Mouse (Mus musculus): ENCODE measurements around the gene Sgms1. TPM values are rescaled to one million over a fixed set of nuclear protein-coding genes. Genes with fewer than 3 reads are reported as not detected.
A peak's percentile ranks its signal among the peaks of the same experiment; 100 is the strongest.

The Sgms1 gene
- polyA plus RNA-seq, 1 experiment from 2014 or later, result 28.8 TPM

GRCm38 (mm10) chr19:32387403-32388190 is 1.9 kb downstream of the Sgms1 start:
- H3K27me3 ChIP-seq (ENCODE audit: control insufficient read depth, insufficient read depth, low read depth, low read length), result peaks cover 35% of the 10 kb centered on the region
- no peaks in the 10 kb centered on the region for H3K36me3 ChIP-seq (ENCODE audit: control insufficient read depth, insufficient read depth)
- WGBS (ENCODE audit: insufficient replicate concordance), result under 1% methylated on average over 65 of the region's 74 CpGs
- ATAC-seq (ENCODE audit: low read depth), result peak; percentile 22; the same call in 1 of the 2 replicates
- H3K9ac ChIP-seq (ENCODE audit: low read depth, low read length), result peak overlapping the region; percentile 72
- peak overlapping the region; percentile 76 for H3K4me3 ChIP-seq (ENCODE audit: low read depth, low read length)
- no peaks in the 10 kb centered on the region for H3K9me3 ChIP-seq (replicated peaks; ENCODE audit: control insufficient read depth, low read length)
- peak overlapping the region; percentile 67 for H3K27ac ChIP-seq (ENCODE audit: low read length)
- peak overlapping the region; percentile 94 for H3K4me2 ChIP-seq (ENCODE audit: low read depth, low read length)
- H3K4me1 ChIP-seq (ENCODE audit: control insufficient read depth, low read depth, low read length), result peaks cover 12% of the 10 kb centered on the region

- Histone ChIP-seq H3K4me2 (ENCODE audit: low read depth, low read length) (peak overlapping the region; percentile 94), H3K9ac (ENCODE audit: low read depth, low read length) (peak overlapping the region; percentile 72; the same call in 1 of the 2 replicates), H3K9me3 (replicated peaks; ENCODE audit: control insufficient read depth, low read length) (no peaks in the 10 kb centered on the region), H3K27me3 (ENCODE audit: control insufficient read depth, insufficient read depth, low read depth, low read length) (peaks cover 35% of the 10 kb centered on the region), H3K36me3 (ENCODE audit: control insufficient read depth, insufficient read depth) (no peaks in the 10 kb centered on the region), H3K4me1 (ENCODE audit: control insufficient read depth, low read depth, low read length) (peaks cover 12% of the 10 kb centered on the region), H3K27ac (ENCODE audit: low read length) (no peak overlapping the region), H3K4me3 (ENCODE audit: low read depth, low read length) (peak overlapping the region; percentile 76)
- no peak for ATAC-seq (ENCODE audit: low read depth)
- WGBS (ENCODE audit: insufficient replicate concordance), result 27% methylated on average over 19 of the region's 19 CpGs
Observed at GRCm38 (mm10) chr19:32386556-32387402, 2.7 kb downstream of the Sgms1 start.

- H3K4me1 ChIP-seq (ENCODE audit: control insufficient read depth, low read depth, low read length), result peaks cover 19% of the 10 kb centered on the region
- WGBS (ENCODE audit: insufficient replicate concordance), result 77% methylated on average over 8 of the region's 8 CpGs
- H3K9me3 ChIP-seq (replicated peaks; ENCODE audit: control insufficient read depth, low read length), result no peaks in the 10 kb centered on the region
- H3K9ac ChIP-seq (ENCODE audit: low read depth, low read length), result no peak overlapping the region
- peaks cover 21% of the 10 kb centered on the region for H3K27me3 ChIP-seq (ENCODE audit: control insufficient read depth, insufficient read depth, low read depth, low read length)
- no peak overlapping the region for H3K27ac ChIP-seq (ENCODE audit: low read length)
- no peak overlapping the region for H3K4me2 ChIP-seq (ENCODE audit: low read depth, low read length)
- H3K36me3 ChIP-seq (ENCODE audit: control insufficient read depth, insufficient read depth), result no peaks in the 10 kb centered on the region
- H3K4me3 ChIP-seq (ENCODE audit: low read depth, low read length), result no peak overlapping the region
- ATAC-seq (ENCODE audit: low read depth), result no peak
Observed at GRCm38 (mm10) chr19:32383738-32384137, 5.8 kb downstream of the Sgms1 start.

- Histone ChIP-seq H3K27me3 (ENCODE audit: control insufficient read depth, insufficient read depth, low read depth, low read length) (peaks cover 3% of the 10 kb centered on the region), H3K9me3 (replicated peaks; ENCODE audit: control insufficient read depth, low read length) (no peaks in the 10 kb centered on the region), H3K4me3 (ENCODE audit: low read depth, low read length) (no peak overlapping the region), H3K4me2 (ENCODE audit: low read depth, low read length) (no peak overlapping the region), H3K9ac (ENCODE audit: low read depth, low read length) (no peak overlapping the region), H3K36me3 (ENCODE audit: control insufficient read depth, insufficient read depth) (no peaks in the 10 kb centered on the region), H3K4me1 (ENCODE audit: control insufficient read depth, low read depth, low read length) (peaks cover 12% of the 10 kb centered on the region), H3K27ac (ENCODE audit: low read length) (no peak overlapping the region)
- ATAC-seq (ENCODE audit: low read depth), result no peak
- WGBS (ENCODE audit: insufficient replicate concordance), result 48% methylated on average over 3 of the region's 3 CpGs
Observed at GRCm38 (mm10) chr19:32381511-32381961, 8.0 kb downstream of the Sgms1 start.

- H3K4me1 ChIP-seq (ENCODE audit: control insufficient read depth, low read depth, low read length), result peaks cover 12% of the 10 kb centered on the region
- no peaks in the 10 kb centered on the region for H3K36me3 ChIP-seq (ENCODE audit: control insufficient read depth, insufficient read depth)
- H3K4me2 ChIP-seq (ENCODE audit: low read depth, low read length), result no peak overlapping the region
- no peak overlapping the region for H3K27ac ChIP-seq (ENCODE audit: low read length)
- H3K27me3 ChIP-seq (ENCODE audit: control insufficient read depth, insufficient read depth, low read depth, low read length), result no peaks in the 10 kb centered on the region
- 24% methylated on average over 11 of the region's 11 CpGs for WGBS (ENCODE audit: insufficient replicate concordance)
- H3K9me3 ChIP-seq (replicated peaks; ENCODE audit: control insufficient read depth, low read length), result no peaks in the 10 kb centered on the region
- no peak overlapping the region for H3K9ac ChIP-seq (ENCODE audit: low read depth, low read length)
- 0 out of 2 replicates have a peak, but pooled peaks have one; percentile 27 for ATAC-seq (ENCODE audit: low read depth)
- H3K4me3 ChIP-seq (ENCODE audit: low read depth, low read length), result no peak overlapping the region
Observed at GRCm38 (mm10) chr19:32380748-32381147, 8.8 kb downstream of the Sgms1 start.

- WGBS (ENCODE audit: insufficient replicate concordance), result 45% methylated on average over 6 of the region's 6 CpGs
- Histone ChIP-seq H3K36me3 (ENCODE audit: control insufficient read depth, insufficient read depth) (no peaks in the 10 kb centered on the region), H3K9me3 (replicated peaks; ENCODE audit: control insufficient read depth, low read length) (no peaks in the 10 kb centered on the region), H3K9ac (ENCODE audit: low read depth, low read length) (no peak overlapping the region), H3K4me1 (ENCODE audit: control insufficient read depth, low read depth, low read length) (peaks cover 12% of the 10 kb centered on the region), H3K27me3 (ENCODE audit: control insufficient read depth, insufficient read depth, low read depth, low read length) (no peaks in the 10 kb centered on the region), H3K27ac (ENCODE audit: low read length) (no peak overlapping the region), H3K4me2 (ENCODE audit: low read depth, low read length) (no peak overlapping the region), H3K4me3 (ENCODE audit: low read depth, low read length) (no peak overlapping the region)
- ATAC-seq (ENCODE audit: low read depth), result no peak
Observed at GRCm38 (mm10) chr19:32379239-32379920, 10.1 kb downstream of the Sgms1 start.

GRCm38 (mm10) chr19:32378581-32378980 is 10.9 kb downstream of the Sgms1 start:
- H3K27me3 ChIP-seq (ENCODE audit: control insufficient read depth, insufficient read depth, low read depth, low read length), result no peaks in the 10 kb centered on the region
- WGBS (ENCODE audit: insufficient replicate concordance), result 53% methylated on average over 3 of the region's 3 CpGs
- no peak overlapping the region for H3K27ac ChIP-seq (ENCODE audit: low read length)
- no peak overlapping the region for H3K9ac ChIP-seq (ENCODE audit: low read depth, low read length)
- H3K4me1 ChIP-seq (ENCODE audit: control insufficient read depth, low read depth, low read length), result peaks cover 12% of the 10 kb centered on the region
- H3K4me3 ChIP-seq (ENCODE audit: low read depth, low read length), result no peak overlapping the region
- H3K4me2 ChIP-seq (ENCODE audit: low read depth, low read length), result no peak overlapping the region
- no peaks in the 10 kb centered on the region for H3K36me3 ChIP-seq (ENCODE audit: control insufficient read depth, insufficient read depth)
- no peak for ATAC-seq (ENCODE audit: low read depth)
- no peaks in the 10 kb centered on the region for H3K9me3 ChIP-seq (replicated peaks; ENCODE audit: control insufficient read depth, low read length)

- no peaks in the 10 kb centered on the region for H3K36me3 ChIP-seq (ENCODE audit: control insufficient read depth, insufficient read depth)
- H3K9me3 ChIP-seq (replicated peaks; ENCODE audit: control insufficient read depth, low read length), result no peaks in the 10 kb centered on the region
- no peak overlapping the region for H3K4me2 ChIP-seq (ENCODE audit: low read depth, low read length)
- WGBS (ENCODE audit: insufficient replicate concordance), result 49% methylated on average over 7 of the region's 7 CpGs
- no peaks in the 10 kb centered on the region for H3K27me3 ChIP-seq (ENCODE audit: control insufficient read depth, insufficient read depth, low read depth, low read length)
- peaks cover 12% of the 10 kb centered on the region for H3K4me1 ChIP-seq (ENCODE audit: control insufficient read depth, low read depth, low read length)
- H3K27ac ChIP-seq (ENCODE audit: low read length), result no peak overlapping the region
- H3K9ac ChIP-seq (ENCODE audit: low read depth, low read length), result no peak overlapping the region
- ATAC-seq (ENCODE audit: low read depth), result no peak
- H3K4me3 ChIP-seq (ENCODE audit: low read depth, low read length), result no peak overlapping the region
Observed at GRCm38 (mm10) chr19:32377701-32378325, 11.7 kb downstream of the Sgms1 start.

All from liver, embryonic 16.5 days (tissue).